Mouse (Mus musculus) bone marrow macrophage, adult 2 months (primary cell): ENCODE results near the gene Cxadr.

Source experiments
- CTCF ChIP-seq: IDR thresholded peaks from 2 replicates; pipeline ENCODE4 v1.5.1; 2012; ENCODE audit warnings: low read depth, mild to moderate bottlenecking, low read length, moderate library complexity
- POLR2A ChIP-seq: IDR thresholded peaks from 2 replicates; pipeline ENCODE4 v1.6.1; 2012; ENCODE audit warnings: mild to moderate bottlenecking, low read depth, low read length, borderline replicate concordance

- TF ChIP-seq CTCF (no peak), POLR2A (no peak)
Measured at GRCm38 (mm10) chr16:78375821-78376691, 74.8 kb downstream of the Cxadr start.
